Mouse (Mus musculus) MEL (cell line): ENCODE data around the gene Olfr1396. TPM values are rescaled to one million over a fixed set of nuclear protein-coding genes. Genes with fewer than 3 reads are reported as not detected.
"Not testable (repeated sequence)": the region's sequence is repeated elsewhere in the genome, so short reads cannot be mapped to it uniquely, and the experiment has no call there.

Source experiments
- DNase-seq: peaks from one replicate; pipeline ENCODE4 v3.0.0; 2011; ENCODE audit warnings: low read depth, low spot score
- H3K27ac ChIP-seq: 2 replicates; pipeline ENCODE4 v1.5.1; 2012; ENCODE audit warnings: low read depth, mild to moderate bottlenecking, control low read depth, low read length, moderate library complexity; ENCODE audit not compliant: control insufficient read depth
- H3K27me3 ChIP-seq, 2 experiments: fragments of 150-350 bp in 1 of 2; sonication (generic) in 1 of 2; 2 replicates each; pipeline ENCODE4 v1.6.1; 2012; ENCODE audit warnings: low read length in 2 of 2, mild to moderate bottlenecking in 2 of 2, improper control_type of control experiment in 1 of 2, moderate library complexity in 1 of 2; ENCODE audit not compliant: insufficient read depth in 2 of 2, control insufficient read depth in 1 of 2
- H3K36me3 ChIP-seq, 2 experiments: 2 replicates each; pipeline ENCODE4 v1.6.1; 2012 to 2014; ENCODE audit warnings: low read length in 2 of 2, improper control_type of control experiment in 1 of 2, inconsistent platforms in 1 of 2, mild to moderate bottlenecking in 1 of 2; ENCODE audit not compliant: insufficient read depth in 2 of 2, control insufficient read depth in 1 of 2
- H3K4me1 ChIP-seq, 2 experiments: fragments of 150-350 bp in 1 of 2; sonication (generic) in 1 of 2; 2 replicates each; pipeline ENCODE4 v1.6.1; 2012; ENCODE audit warnings: low read length in 2 of 2, improper control_type of control experiment in 1 of 2, mild to moderate bottlenecking in 1 of 2; ENCODE audit not compliant: insufficient read depth in 2 of 2, control insufficient read depth in 1 of 2
- H3K4me3 ChIP-seq, 2 experiments: fragments of 150-350 bp in 1 of 2; sonication (generic) in 1 of 2; 2 replicates each; pipeline ENCODE4 v1.5.1; 2012; ENCODE audit warnings: low read depth in 2 of 2, low read length in 2 of 2, mild to moderate bottlenecking in 2 of 2, moderate library complexity in 2 of 2, control low read depth in 1 of 2, improper control_type of control experiment in 1 of 2; ENCODE audit not compliant: control insufficient read depth in 1 of 2, insufficient read depth in 1 of 2
- H3K79me2 ChIP-seq: 2 replicates; pipeline ENCODE4 v1.6.1; 2012; ENCODE audit warnings: mild to moderate bottlenecking, low read length, moderate library complexity; ENCODE audit not compliant: control insufficient read depth, poor library complexity, insufficient read depth
- H3K9ac ChIP-seq: 2 replicates; pipeline ENCODE4 v1.6.1; 2012; ENCODE audit warnings: low read depth, mild to moderate bottlenecking, control low read depth, low read length, moderate library complexity; ENCODE audit not compliant: control insufficient read depth, poor library complexity, severe bottlenecking
- H3K9me3 ChIP-seq: fragments of 150-350 bp; sonication (generic); replicated peaks from 2 replicates; pipeline ENCODE4 v1.6.1; 2012; ENCODE audit warnings: mild to moderate bottlenecking, low read length, improper control_type of control experiment, moderate library complexity; ENCODE audit not compliant: insufficient read depth
- CHD1 ChIP-seq: IDR thresholded peaks from 2 replicates; pipeline ENCODE4 v1.6.1; 2012; ENCODE audit warnings: low read depth, mild to moderate bottlenecking, inconsistent platforms, low read length, improper control_type of control experiment
- CTCF ChIP-seq, 3 experiments: IDR thresholded peaks in 2 of 3; conservative IDR thresholded peaks in 1 of 3; 2 replicates each; pipeline ENCODE4 v1.5.1; 2011 to 2012; ENCODE audit warnings: low read length in 3 of 3, low read depth in 2 of 3, mild to moderate bottlenecking in 2 of 3, improper control_type of control experiment in 1 of 3, inconsistent platforms in 1 of 3, mixed read lengths in 1 of 3, moderate library complexity in 1 of 3; ENCODE audit not compliant: control insufficient read depth in 1 of 3, insufficient read depth in 1 of 3, poor library complexity in 1 of 3, severe bottlenecking in 1 of 3
- ELF1 ChIP-seq: IDR thresholded peaks from 2 replicates; pipeline ENCODE4 v1.6.1; 2014; ENCODE audit warnings: low read depth, mild to moderate bottlenecking, inconsistent platforms, low read length, improper control_type of control experiment, moderate library complexity
- EP300 ChIP-seq, 2 experiments: IDR thresholded peaks; 2 replicates each; pipeline ENCODE4 v1.6.1; 2011; ENCODE audit warnings: improper control_type of control experiment in 2 of 2, low read length in 2 of 2, low read depth in 1 of 2, mild to moderate bottlenecking in 1 of 2
- ETS1 ChIP-seq: IDR thresholded peaks from 2 replicates; pipeline ENCODE4 v1.6.1; 2012; ENCODE audit warnings: low read depth, mild to moderate bottlenecking, inconsistent platforms, low read length, improper control_type of control experiment, moderate library complexity
- GABPA ChIP-seq: IDR thresholded peaks from 2 replicates; pipeline ENCODE4 v1.6.1; 2012; ENCODE audit warnings: low read depth, mild to moderate bottlenecking, inconsistent platforms, low read length, improper control_type of control experiment, moderate library complexity
- GATA1 ChIP-seq: IDR thresholded peaks from 2 replicates; pipeline ENCODE4 v1.6.1; 2011; ENCODE audit warnings: low read depth, low read length, improper control_type of control experiment
- HCFC1 ChIP-seq: IDR thresholded peaks from 2 replicates; pipeline ENCODE4 v1.6.1; 2012; ENCODE audit warnings: low read depth, mild to moderate bottlenecking, inconsistent platforms, low read length, improper control_type of control experiment, moderate library complexity
- JUND ChIP-seq: IDR thresholded peaks from 2 replicates; pipeline ENCODE4 v1.6.1; 2011; ENCODE audit warnings: low read depth, mild to moderate bottlenecking, improper control_type of control experiment, low read length
- MAX ChIP-seq: IDR thresholded peaks from 2 replicates; pipeline ENCODE4 v1.6.1; 2011; ENCODE audit warnings: low read length, improper control_type of control experiment
- MAZ ChIP-seq: IDR thresholded peaks from 2 replicates; pipeline ENCODE4 v1.6.1; 2012; ENCODE audit warnings: low read depth, mild to moderate bottlenecking, inconsistent platforms, low read length, improper control_type of control experiment
- MXI1 ChIP-seq: IDR thresholded peaks from 2 replicates; pipeline ENCODE4 v1.6.1; 2011; ENCODE audit warnings: mild to moderate bottlenecking, low read depth, low read length, improper control_type of control experiment
- MYB ChIP-seq: IDR thresholded peaks from 2 replicates; pipeline ENCODE4 v1.6.1; 2011; ENCODE audit warnings: mild to moderate bottlenecking, low read depth, low read length, improper control_type of control experiment
- MYC ChIP-seq: IDR thresholded peaks from 2 replicates; pipeline ENCODE4 v1.6.1; 2011; ENCODE audit warnings: low read depth, mild to moderate bottlenecking, low read length, improper control_type of control experiment, moderate library complexity
- NELFE ChIP-seq: IDR thresholded peaks from 2 replicates; pipeline ENCODE4 v1.6.1; 2011; ENCODE audit warnings: low read depth, low read length, improper control_type of control experiment
- POLR2A ChIP-seq, 2 experiments: IDR thresholded peaks; 2 replicates each; pipeline ENCODE4 v1.6.1; 2011 to 2012; ENCODE audit warnings: low read length in 2 of 2, mild to moderate bottlenecking in 2 of 2, control low read depth in 1 of 2, improper control_type of control experiment in 1 of 2, low read depth in 1 of 2, moderate library complexity in 1 of 2; ENCODE audit not compliant: control insufficient read depth in 1 of 2, insufficient read depth in 1 of 2, poor library complexity in 1 of 2
- POLR2AphosphoS2 ChIP-seq: IDR thresholded peaks from 2 replicates; pipeline ENCODE4 v1.6.1; 2011; ENCODE audit warnings: low read length, improper control_type of control experiment
- RCOR1 ChIP-seq: IDR thresholded peaks from 2 replicates; pipeline ENCODE4 v1.6.1; 2012; ENCODE audit warnings: low read depth, mild to moderate bottlenecking, inconsistent platforms, low read length, improper control_type of control experiment
- SIN3A ChIP-seq: IDR thresholded peaks from 2 replicates; pipeline ENCODE4 v1.6.1; 2012; ENCODE audit warnings: low read length, improper control_type of control experiment, inconsistent platforms
- TAL1 ChIP-seq: IDR thresholded peaks from 2 replicates; pipeline ENCODE4 v1.6.1; 2012; ENCODE audit warnings: mild to moderate bottlenecking, inconsistent platforms, low read length, moderate library complexity, mixed read lengths
- TBP ChIP-seq: IDR thresholded peaks from 2 replicates; pipeline ENCODE4 v1.8.0; 2011; ENCODE audit warnings: low read depth, low read length, improper control_type of control experiment
- TCF12 ChIP-seq: IDR thresholded peaks from 2 replicates; pipeline ENCODE4 v1.6.1; 2014; ENCODE audit warnings: low read depth, mild to moderate bottlenecking, inconsistent platforms, low read length, improper control_type of control experiment, moderate library complexity
- polyA plus RNA-seq, 2 experiments: library from polyadenylated mRNA; stranded (reverse) in 1 of 2; unstranded in 1 of 2; fragments of >175 nt in 1 of 2; fragments of >200 nt in 1 of 2; gene quantifications; 2 replicates each; pipeline versions ENCODE4 v1.2.1 to v1.2.4; 2012; ENCODE audit warnings: low replicate concordance in 2 of 2, low read depth in 1 of 2; ENCODE audit not compliant: insufficient read length in 2 of 2, insufficient read depth in 1 of 2, missing spikeins in 1 of 2
- total RNA-seq: library from RNA; depleted of rRNA; stranded (reverse); fragments of 300-350 nt; gene quantifications from 2 replicates; pipeline ENCODE4 v1.2.3, GENCODE M21; 2012

The Olfr1396 gene
- total and polyA plus RNA-seq, 3 experiments: 0.06 TPM; not detected in 2

DNA sequence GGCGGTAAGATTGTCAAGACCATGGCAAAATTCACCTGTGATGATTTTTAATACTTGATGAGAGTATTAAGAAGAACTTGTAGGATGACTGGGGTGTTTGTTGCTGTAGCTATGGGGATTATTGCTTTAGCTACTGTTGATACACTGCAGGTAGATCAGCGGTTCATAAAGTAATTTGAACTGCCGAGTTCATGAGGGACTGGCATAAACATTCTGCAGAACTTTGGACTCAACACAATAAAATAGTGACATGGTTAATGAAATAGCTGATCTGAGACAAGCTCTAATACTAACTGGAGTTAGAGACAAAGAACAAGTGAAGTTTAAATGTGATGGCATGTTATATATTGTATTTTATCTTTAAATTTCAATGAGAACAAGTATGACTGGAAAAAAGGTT is 36.0 kb downstream of the Olfr1396 start:
- H3K27me3 ChIP-seq: no peaks in the 10 kb centered on the region
- H3K4me1 ChIP-seq: peaks cover 42 to 45% of the 10 kb centered on the region in 2 experiments
- H3K27ac ChIP-seq: 0 out of 2 replicates have a peak overlapping the region, but pooled peaks have one; percentile 4
- peaks cover 34% of the 10 kb centered on the region for H3K79me2 ChIP-seq
- H3K9ac ChIP-seq: peak overlapping the region; percentile 23; the same call in 1 of the 2 replicates
- no peak for TF ChIP-seq JUND
- no peak for TF ChIP-seq ELF1
- 0 out of 2 replicates have a peak, but pooled peaks have one; percentile 10 for TF ChIP-seq SIN3A
- no peak for TF ChIP-seq CTCF (IDR thresholded peaks at IDR 0.05 in 2 of 3, conservative IDR thresholded peaks at IDR 0.05 in 1 of 3; ENCODE audit: control insufficient read depth in 1 of 3, insufficient read depth in 1 of 3, low read depth in 2 of 3, low read length in 3 of 3, poor library complexity in 1 of 3, severe bottlenecking in 1 of 3)
- TF ChIP-seq, all 39 proteins: peak for 1
- Histone ChIP-seq H3K4me3 (peak overlapping the region in 1 of 2 experiments; percentile 60; a peak in 1 of 4 replicates), H3K9me3 (no peaks in the 10 kb centered on the region), H3K36me3 (peaks cover 0 to 58% of the 10 kb centered on the region in 2 experiments; a peak in 2 of 4 replicates)
- DNase-seq: peak; percentile 33

DNA sequence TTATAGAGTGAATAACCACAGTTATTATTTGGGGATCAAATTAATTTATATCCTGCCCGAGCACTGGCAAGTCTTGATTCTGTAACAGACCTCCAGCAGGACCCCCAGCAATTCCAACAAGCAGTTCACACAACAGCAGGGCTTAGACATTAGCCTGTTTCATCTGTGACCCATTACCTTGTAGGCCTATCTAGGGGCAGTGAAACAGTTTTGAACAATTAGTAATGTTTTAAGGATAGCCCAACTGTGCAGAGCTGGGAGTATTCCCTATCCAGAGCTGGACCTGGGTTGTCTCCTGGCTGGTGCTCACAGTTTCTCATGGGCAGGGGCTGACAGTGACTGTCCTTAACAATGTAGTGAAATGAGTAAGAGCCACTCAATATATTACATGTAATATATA is 37.7 kb downstream of the Olfr1396 start:
- Histone ChIP-seq H3K4me1 (peaks cover 29 to 30% of the 10 kb centered on the region in 2 experiments), H3K4me3 (peak overlapping the region; percentile 49 to 60), H3K79me2 (peaks cover 29% of the 10 kb centered on the region), H3K9me3 (no peaks in the 10 kb centered on the region), H3K27ac (peak overlapping the region; percentile 93), H3K36me3 (peaks cover 0 to 46% of the 10 kb centered on the region in 2 experiments; a peak in 2 of 4 replicates), H3K27me3 (no peaks in the 10 kb centered on the region), H3K9ac (peak overlapping the region; percentile 69)
- TF ChIP-seq POLR2AphosphoS2 (no peak), MAZ (0 out of 2 replicates have a peak, but pooled peaks have one; percentile 29), RCOR1 (no peak), CTCF (IDR thresholded peaks at IDR 0.05 in 2 of 3, conservative IDR thresholded peaks at IDR 0.05 in 1 of 3; ENCODE audit: control insufficient read depth in 1 of 3, insufficient read depth in 1 of 3, low read depth in 2 of 3, low read length in 3 of 3, poor library complexity in 1 of 3, severe bottlenecking in 1 of 3) (no peak)
- DNase-seq: peak; percentile 52

DNA sequence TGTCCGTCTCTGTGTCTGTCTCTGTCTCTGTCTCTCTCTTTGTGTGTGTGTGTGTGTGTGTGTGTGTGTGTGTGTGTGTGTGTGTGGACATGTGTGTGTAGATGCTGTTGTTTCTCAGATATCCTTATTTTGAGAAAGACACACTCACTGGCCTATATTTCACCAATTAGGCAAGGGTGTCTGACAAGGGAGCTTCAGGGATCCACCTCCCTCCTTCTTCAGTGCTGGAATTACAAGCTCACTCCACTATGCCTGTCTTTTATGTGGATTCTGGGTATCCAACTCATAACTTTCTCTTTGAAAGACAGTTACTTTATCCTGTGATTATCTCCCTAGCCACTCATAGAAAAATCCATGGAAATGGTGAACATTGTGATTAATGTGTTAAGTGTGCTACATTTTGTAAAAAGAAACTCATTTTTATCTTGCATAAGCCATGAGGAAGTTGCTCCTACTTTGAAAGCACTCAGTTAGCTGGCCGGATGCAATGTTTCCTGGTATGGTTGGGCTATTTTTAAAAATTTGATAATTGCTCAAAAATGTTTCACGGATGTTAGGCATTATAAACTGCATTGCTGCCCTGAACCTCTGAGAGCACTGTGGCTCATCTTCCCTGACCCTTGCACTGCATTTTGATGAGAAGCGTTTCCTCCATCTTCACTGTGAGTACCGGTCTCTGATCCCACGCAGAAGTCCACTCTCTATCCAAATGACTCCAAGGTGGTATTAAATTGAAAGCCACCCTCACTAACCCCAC is 38.5 kb downstream of the Olfr1396 start, which contains the start of gene Ifi47:
TSS of gene Ifi47 (plus strand) at position 587 of the 757 bp plus-strand sequence.
- Histone ChIP-seq H3K36me3 (peaks cover 0 to 50% of the 10 kb centered on the region in 2 experiments; a peak in 2 of 4 replicates), H3K4me1 (peaks cover 27 to 28% of the 10 kb centered on the region in 2 experiments), H3K4me3 (peak within 1 kb of the TSS; percentile 49 to 60), H3K79me2 (peaks cover 25% of the 10 kb centered on the region), H3K9ac (peak within 1 kb of the TSS; percentile 69), H3K27ac (peak within 1 kb of the TSS; percentile 93)
- peak; percentile 90 for DNase-seq
- not testable (repeated sequence) for H3K27me3 ChIP-seq, H3K9me3 ChIP-seq
- 0 out of 2 replicates have a peak, but pooled peaks have one; percentile 20 for TF ChIP-seq POLR2AphosphoS2
- peak; percentile 75 for TF ChIP-seq GATA1
- TF ChIP-seq NELFE: peak; percentile 57; the same call in 1 of the 2 replicates
- TF ChIP-seq EP300 (IDR thresholded peaks at IDR 0.05; ENCODE audit: low read depth in 1 of 2, low read length in 2 of 2): peak; percentile 85 to 88
- TF ChIP-seq ETS1: peak; percentile 89
- 0 out of 2 replicates have a peak, but pooled peaks have one; percentile 17 for TF ChIP-seq GABPA
- TF ChIP-seq RCOR1: peak; percentile 66; the same call in 1 of the 2 replicates
- peak; percentile 64 for TF ChIP-seq ELF1
- 0 out of 2 replicates have a peak, but pooled peaks have one; percentile 28 for TF ChIP-seq MXI1
- TF ChIP-seq TBP: peak; percentile 92
- peak; percentile 31; the same call in 1 of the 2 replicates for TF ChIP-seq TAL1
- peak; percentile 70; the same call in 1 of the 2 replicates for TF ChIP-seq CHD1
- peak; percentile 88 for TF ChIP-seq MYC
- peak; percentile 16; the same call in 1 of the 2 replicates for TF ChIP-seq MAX
- peak; percentile 65; the same call in 1 of the 2 replicates for TF ChIP-seq MYB
- peak; percentile 73 for TF ChIP-seq TCF12
- peak; percentile 89 for TF ChIP-seq SIN3A
- peak in 1 of 2 experiments; percentile 76; a peak in 2 of 4 replicates for TF ChIP-seq POLR2A (IDR thresholded peaks at IDR 0.05; ENCODE audit: control insufficient read depth in 1 of 2, insufficient read depth in 1 of 2, low read depth in 1 of 2, low read length in 2 of 2, poor library complexity in 1 of 2)
- TF ChIP-seq HCFC1: 0 out of 2 replicates have a peak, but pooled peaks have one; percentile 23
